Mouse (Mus musculus): ENCODE results near the gene Oard1. TPM values are rescaled to one million over a fixed set of nuclear protein-coding genes. Genes with fewer than 3 reads are reported as not detected.
A peak's percentile ranks its signal among the peaks of the same experiment; 100 is the strongest.

Oard1 gene
- total RNA-seq, 1 experiment from 2014 or later: 18.7 TPM

DNA sequence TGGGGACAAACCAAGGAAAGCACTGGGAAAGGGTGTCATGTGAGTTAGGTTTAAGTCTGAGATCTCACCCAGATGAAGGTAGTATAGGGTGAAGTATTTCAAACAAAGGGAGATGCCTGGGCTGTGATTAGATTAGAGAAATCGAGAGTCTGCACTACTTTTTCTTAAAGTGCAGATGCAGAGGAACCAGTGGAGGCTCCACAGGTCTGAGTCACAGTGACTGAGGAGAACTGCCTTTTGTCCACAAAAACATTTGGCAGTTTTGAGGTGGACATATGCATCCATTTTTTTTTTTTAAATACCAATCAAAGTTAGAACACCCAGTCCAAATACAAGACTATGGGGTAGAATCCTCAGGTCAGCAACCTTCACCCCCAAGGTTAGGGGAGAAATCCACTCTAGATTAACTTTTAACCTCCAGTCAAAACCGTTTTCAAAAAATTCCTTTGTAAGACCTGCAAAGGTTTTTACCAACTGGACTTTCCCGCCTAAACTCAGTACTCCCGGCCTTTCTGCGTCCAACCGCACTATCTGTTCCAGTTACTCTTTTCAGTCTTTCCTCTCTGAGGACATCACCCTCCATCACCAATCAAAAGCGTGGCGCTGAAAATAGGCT is 1.8 kb upstream of the Oard1 start:
- DNase-seq: no peak

DNA sequence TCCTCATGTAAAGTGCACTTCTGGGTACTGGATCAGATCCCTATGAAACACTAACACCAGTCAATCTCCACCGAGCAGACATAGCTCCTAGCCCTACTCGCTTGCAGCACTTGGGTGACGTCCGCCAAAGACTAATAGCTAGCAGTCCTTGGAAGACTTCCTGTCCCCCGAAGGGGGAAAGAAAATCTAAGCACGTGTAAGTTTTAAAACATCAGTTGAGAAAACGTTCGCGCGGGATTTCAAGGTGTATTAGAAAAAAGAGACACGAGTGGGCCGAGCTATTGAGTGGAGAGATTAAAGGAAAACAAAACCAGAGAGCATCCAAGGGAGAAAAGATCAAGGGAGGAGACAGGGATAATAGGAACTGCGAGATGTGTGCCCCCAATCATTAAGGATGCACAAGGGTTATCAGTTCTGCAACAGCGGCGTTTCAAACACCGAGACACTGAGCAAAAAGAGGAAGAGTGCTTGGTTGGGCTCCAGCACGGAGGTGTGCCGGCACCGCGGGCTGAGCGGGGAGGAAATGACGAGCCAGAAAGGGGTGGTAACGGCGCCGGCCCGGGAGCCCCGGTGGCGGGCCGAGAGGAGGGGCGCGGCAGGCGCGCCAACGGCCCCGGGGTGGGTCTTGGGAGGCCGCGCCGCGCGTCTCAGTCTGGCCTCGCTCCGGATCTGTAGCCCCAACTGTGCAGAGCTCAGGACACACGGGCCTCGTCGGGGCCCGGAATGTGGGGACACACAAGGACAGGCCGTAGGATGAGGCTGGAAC is 1.1 kb upstream of the Oard1 start:
- peak; percentile 90 for DNase-seq

DNA sequence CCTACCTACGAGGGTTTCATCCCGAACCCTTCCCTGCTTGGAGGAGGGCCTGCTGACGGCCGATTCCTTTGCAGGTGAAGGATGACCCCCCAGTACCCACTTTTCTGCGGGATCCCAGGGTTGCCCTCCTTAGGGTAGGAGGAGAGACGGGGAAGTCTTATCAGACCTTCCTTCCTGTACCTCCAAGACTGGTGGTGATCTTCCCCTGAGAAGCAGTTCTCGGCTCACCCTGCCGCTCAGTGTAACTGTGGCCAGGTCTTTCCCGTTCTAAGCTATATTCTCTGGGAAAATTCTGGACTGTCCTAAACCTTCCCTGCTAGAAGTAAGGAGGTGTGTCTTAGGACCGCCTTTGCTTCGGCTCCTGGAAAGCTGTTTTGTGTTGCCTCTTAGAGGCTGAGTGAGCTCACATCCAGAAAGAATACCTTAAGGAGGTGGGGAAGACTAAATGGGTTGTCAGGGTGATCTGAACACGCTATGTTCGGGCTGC is 528 bp downstream of the Oard1 start:
- no peak for DNase-seq

DNA sequence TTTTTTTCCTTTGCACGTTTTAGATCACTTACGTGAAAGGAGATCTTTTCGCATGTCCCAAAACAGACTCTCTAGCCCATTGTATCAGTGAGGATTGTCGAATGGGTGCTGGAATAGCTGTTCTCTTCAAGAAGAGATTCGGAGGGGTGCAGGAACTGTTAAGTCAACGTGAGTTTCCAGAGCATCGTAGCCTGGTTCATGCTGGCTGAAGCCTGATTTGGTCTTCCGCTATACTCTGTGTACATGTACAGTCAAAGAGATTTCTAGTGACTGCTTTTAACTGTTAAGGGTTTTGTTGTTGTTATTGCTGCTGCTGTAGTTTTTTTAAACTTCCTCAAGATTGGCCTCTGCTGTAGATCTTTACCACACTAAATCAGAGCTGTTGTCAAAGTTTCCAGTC is 1.4 kb downstream of the Oard1 start:
- DNase-seq: no peak

DNA sequence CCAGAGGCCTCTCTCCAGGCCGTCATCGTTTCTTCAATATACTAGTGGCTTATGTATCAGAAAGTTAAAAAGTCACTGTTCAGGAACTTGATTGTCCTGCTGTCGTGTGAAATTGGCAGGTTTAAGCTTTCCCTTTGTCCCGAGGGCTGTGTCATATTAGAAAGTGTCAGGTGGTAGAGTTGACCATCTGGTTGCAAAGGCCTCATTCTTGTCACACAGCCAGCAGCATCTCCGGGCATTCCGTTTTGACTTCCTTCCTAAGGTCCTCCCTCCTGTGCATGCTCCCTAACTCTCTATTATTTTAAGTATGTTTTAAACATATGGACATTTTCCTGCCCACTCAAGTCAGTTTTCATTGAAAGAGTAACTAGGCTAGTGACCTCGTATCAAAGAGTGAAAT is 6.2 kb downstream of the Oard1 start:
- DNase-seq: no peak

DNA sequence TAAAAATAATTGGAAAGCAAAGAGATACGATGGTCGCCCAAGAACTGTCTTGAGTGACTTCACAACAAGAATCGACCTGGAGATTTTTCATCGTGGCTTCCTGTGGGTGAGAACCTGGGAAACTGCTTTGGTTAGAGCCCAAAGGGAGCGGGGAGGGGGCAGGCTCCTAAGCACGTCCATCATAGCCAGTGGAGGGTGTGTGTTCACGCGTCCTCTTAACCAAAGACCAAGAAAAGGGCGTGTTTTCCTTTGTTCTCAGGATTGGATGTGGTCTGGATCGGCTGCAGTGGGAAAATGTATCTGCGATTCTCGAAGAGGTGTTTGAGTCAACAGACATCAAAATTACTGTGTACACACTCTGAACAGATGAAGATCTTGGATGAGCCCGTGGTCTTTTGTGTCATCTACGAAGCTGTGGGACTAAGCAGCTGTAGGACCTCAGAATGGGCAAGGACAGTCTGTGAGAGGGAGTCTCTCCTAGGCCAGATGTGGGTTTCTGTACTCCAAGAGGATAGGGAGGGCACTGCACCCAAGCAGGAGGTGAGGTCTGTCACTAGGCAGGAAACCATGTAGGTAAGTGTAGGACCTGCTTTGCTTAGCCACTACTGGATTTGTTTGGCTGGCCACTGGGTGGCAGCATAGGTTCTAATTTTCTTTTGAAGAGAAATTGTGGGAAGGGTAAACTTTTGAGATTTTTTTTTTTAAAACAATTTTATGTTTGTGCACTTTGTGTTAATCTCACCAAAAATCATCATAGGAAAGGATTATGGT is 6.8 kb downstream of the Oard1 start:
- DNase-seq: peak; percentile 67

DNA sequence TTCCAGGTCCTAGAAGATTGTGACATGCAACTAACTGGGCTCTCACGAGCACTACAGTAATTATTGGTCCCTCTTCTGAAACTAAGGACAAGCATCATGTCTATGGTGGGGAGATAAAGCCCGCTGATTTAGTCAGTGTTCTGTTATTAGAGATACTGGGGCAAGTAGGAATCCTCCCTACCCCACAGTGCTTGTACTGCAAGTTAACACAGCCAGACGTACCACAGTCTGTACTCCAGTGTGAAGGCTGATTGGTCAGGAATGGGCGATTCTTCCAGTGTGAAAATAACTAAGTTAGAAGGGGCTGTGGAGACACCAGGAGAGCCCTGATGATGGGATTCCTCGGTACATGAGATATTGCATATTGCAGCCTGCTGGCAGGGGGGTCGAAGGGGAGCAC is 7.7 kb downstream of the Oard1 start:
- no peak for DNase-seq

DNA sequence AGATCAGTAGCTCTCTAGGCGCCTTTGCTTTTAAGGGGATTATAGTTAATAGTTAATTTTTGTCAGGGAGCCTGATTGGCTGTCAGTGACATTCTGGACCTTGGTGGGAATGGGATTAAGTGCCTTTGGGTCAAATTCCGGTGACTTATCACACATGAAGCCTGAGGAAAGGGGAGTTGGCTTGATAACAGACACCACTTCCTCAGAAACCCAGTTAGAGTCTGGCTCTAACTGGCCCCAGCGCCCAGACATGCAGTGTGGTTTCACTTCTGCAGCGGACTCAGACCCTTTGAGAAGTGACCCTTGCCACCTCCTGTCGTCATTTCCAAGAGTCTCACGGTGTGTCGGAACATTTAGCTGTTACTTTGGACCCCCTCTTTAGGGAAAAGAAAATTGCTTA is 8.4 kb downstream of the Oard1 start:
- no peak for DNase-seq

DNA sequence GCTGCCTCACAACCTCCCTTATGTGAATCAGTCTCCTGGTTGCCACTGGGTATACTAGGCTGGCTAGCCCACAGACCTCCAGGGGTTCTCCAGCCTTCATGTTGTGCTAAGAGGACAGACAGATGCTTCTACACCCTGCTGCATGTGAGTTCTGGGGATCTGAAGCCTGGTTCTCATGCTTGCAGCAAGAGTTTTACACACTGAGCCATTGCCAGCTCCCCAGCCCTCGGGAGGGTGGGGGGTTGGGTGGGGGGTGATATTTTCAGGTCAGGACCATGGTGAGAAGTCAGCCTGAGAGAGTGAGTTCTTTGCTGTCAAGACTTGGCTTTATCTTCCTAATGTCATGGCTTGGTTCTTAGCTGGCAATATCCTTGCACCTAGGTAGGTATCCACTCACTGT is 9.0 kb downstream of the Oard1 start:
- no peak for DNase-seq

DNA sequence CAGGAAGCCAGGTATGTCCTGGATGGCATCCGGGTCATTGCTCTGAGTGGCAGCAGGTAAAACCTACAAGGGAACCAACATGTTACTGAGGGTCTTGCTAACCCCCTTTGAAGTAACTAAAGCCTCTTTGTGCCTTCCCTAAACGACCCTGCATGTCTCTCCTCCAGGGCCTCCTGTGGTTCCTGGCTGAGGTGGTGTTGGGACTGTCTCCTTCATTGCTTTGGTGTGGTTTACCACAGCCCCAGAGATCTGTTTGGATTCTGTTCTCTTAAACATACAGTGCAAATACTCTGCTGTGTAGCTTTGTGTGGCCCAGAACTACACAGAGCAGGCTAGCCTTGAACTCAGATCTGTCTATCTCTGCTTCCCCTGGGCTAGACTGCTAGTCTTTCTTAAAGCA is 9.8 kb downstream of the Oard1 start:
- no peak for DNase-seq

DNA sequence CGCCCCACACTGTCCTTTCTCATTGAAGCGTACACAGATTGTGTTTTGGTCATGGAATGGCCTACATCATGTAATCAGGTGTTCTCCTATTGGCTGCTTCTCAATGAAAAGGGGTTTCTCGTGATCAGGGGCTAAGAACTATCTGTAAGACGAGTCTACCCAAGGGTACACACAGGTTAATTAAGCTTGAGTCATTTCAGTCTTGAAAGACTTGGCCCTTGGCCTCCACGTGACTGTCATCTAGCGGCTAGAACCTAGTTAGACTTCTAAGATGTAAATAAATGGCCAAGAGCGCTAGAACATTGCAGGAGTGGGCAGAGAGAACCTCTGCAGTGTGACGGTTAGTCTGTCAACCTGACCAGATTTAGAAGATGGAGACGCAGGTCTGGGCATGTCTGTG is 14.4 kb downstream of the Oard1 start:
- DNase-seq: no peak

DNA sequence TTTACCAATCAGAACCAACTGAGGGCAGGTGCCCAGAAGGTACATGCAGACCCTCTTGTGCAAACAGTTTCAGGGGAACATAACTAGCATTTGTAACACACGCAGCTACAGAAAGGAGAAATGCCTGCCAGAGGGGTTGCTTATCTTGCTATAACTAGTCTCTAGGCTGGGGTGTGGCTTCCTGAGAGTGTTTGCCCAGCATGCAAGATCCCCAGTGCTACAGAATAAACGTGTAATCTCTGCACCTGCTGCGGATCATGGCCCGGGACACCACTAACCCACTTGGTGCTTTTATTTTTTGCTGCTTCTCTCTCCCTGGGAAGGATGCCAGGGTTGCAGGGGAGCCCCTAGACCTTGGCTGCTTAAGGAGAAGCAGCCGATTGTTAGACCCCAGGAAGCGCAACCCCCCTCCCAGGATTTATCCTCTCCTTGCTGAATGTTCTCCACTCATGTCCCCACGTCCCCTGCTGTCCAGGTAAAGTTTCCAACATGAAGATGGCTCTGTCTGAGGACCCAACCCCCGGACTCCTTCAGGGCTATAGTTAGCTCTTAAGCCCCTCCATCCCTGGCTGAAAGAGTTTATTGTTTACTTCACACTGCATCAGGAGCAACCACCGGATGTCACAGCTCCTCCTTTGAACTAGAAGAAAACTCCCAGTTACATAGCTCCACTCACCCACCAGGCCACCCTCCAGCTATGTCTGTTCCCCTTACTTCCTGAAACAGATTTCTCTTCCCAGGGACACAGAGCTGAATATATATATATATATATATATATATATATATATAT is 16.2 kb downstream of the Oard1 start:
- no peak for DNase-seq

DNA sequence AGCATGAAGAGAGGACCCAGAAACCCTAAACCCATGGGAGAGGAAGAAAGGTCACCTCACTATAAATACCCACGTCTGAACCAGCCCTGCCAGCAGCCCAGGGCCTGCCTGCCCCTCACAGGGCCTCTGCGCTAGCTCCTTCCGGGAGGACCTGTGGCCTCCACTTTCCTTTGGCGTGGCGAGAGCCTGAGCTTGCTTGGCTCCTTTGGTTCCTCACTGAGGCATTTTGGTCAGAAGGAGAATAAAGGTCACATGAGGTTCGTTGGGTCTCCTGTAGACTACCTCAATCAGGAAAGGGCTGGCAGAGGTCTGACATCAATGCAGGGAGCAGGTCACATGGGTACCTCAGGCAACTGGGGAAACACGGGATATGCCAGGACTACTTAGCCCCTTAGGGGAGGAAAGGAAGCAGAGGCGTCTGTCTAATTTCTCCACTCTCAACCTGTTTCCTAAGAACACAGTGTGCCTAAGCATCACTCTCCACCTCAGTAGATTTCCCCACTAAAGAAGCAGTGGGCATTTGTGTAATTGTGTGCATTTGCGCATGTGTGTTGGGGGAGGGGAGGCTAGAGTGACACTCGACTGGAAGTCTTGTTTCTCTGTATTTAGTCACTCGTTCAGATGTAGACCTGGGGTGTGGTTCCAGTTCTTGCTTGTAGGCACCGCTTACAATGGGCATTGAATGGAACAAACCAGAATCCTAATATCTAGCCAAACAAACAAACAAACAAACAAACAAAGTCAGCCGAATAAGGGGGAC is 17.4 kb downstream of the Oard1 start:
- peak; percentile 14 for DNase-seq

DNA sequence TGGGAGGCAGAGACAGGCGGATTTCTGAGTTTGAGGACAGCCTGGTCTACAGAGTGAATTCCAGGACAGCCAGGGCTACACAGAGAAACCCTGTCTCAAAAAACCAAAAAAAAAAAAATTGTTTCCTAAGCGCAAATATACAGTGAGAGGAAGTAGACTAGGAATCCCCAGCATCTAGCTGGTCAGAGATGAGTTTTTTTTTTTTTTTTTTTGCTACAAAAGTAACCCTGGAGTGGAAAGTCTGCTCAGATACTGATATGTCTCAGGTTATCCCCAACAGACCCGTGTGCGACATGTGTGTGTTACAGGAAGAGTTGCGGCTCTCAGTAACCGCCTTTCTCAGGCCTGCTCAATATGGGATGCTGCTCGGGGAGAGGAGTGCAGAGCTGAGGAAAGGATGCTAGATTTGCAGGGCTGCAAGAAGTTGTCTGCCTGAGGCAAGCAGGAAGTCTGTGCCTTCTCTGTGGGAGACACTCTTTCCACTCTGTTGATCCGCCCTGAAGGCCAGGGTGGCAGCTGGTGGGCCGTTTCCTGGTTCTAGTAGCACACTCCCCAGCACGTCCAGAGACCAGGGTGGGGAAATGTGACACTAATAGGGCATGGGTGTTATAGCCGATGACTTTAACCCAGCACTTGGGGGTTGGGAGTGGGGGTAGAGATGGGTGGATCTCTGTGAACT is 18.2 kb downstream of the Oard1 start:
- DNase-seq: peak; percentile 17

DNA sequence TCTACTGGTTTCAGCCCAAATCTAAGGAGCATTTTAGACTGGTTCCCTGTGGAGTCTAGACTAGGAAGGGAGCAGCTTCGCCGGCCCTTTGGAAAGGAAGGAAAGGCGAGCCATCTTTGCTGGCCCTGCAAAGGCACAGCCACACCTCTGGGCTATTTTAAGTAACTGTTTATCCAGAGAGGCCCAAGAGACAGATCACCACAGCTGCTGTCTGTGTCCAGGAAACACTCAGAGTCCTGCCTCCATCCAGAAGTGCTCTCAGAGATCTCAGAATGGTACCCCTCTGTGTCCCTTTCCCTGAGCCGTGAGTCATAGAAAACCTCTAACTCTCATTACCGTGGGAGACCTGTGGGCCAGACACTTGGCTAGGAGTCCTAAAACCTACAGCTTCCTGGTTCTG is 20.6 kb downstream of the Oard1 start:
- no peak for DNase-seq

DNA sequence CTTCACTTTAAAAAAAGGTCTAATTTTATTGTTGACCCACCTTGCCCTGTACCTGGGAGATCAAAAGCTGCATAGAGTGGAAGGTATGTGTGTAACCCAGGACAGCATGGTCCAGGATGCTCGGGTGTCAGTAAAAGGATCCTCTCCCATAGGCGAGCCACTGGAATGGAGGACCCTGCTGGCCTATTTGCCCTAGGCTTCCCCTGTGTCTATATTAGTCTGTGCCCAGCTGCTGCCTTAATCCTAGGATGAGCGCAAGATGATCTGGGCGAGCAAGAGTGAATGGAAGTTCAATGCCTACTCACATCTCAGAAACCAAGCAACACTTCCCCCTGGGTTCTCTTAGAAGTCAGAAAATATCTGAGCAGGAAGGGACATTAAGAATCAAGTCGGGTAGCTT is 21.2 kb downstream of the Oard1 start:
- DNase-seq: no peak

DNA sequence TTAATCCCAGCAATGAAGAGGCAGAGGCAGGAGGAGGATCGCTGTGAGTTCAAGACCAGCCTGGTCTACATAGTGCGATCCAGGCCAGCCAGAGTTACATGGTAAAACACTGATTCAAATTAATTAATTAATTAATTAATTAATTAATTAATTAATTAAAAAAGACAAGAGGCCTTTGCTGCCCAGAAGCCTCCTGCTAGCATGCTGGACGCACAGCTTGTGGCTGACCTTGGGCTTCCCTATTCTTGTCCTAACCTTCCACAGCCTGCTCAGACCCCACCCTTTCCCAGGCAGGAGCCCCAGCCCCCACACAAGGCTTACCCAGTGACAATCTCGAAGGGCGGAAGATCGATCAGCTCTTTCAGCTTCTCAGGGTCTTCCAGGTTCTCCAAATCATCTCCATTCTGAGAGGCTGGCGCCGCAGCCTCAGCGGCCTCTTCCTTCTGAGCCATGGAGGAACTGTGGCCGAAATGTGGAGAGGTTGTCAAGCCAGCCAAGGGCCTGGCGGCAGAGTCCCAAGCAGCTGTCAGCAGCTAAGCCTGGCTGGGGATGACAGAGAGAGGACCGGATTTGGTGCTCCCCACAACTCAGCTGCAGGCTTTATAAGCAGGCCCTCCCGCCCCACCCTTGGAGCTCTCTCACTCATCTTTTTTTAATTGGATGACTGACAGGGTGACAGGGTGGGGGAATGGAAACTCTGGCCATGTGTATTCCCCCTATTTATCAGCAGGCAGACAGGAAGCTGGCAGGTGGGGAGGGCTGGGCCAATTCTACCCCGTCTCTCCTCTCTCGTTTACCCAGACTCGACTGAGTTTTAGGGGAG is 22.6 kb downstream of the Oard1 start, which contains the start of gene Apobec2:
Gene Apobec2, minus strand, starts transcription at position 773 of the 823 bp plus-strand sequence.
- peak; percentile 15 for DNase-seq

DNA sequence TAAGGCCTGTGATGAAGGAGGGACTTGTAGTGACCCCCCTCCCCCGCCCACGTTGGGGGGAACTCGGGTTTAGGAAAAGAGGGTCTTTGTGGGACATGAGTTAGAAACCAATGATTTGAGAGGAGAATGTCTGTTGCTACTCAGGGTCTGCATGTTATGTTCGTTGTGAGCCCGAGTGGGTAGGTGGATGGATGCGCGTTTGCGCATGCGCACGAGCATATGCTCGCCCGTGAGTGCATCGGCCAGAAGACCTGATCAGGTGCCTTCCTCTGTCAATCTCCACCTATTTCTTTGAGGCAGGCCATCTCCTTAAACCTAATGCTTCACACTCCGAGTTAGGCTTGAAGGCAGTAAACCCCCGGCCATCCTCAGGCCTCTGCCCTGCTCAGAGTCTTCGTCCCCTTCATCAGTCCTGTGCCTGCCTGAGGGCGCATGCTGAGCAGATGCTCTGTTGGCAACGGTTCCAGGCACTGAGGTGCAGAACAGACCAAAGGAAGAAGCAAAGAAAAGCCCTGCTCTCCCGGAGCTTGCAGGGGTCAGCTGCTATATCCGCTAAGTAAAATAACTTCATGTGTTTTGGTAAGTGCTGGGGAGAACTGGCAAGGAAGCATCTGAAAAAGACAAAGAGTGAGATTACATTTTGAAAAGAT is 23.3 kb downstream of the Oard1 start:
- DNase-seq: no peak

DNA sequence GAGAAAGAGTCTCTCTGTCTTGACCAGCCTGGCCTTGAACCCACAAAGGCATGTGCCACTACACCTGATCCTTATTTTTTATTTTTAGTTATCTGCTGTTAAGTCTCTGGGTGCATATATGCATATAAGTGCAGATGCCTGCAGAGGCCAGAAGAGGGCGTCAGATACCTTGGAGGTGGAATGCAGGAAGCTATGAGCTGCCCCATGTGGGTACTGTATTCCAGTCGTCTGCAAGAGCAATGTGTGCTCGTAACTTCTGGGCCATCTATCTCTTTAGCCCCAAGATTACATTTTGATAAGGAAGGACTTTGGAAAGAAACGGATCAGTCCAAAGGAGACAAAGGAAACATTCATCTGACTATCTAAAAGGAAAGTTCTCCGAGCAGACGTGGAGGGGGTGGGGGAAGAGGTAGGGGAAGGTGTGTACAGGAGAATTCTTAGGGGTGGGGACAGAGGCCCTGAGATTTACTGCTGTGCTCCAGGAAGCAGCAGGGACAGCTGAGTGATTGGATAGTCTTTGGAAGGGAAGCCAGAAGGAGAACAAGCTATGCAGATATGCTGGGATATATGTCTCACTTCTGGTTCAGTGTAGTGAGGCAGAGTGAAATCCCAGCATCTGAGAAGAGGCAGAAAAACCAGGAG is 24.0 kb downstream of the Oard1 start:
- DNase-seq: no peak

Measured in adrenal gland, postnatal 14 days (tissue).